Mouse (Mus musculus) ovary, postnatal 14 days (tissue): ENCODE results near the gene Adam8.

Experiments used
- DNase-seq: peaks from one replicate; pipeline ENCODE4 v3.0.0; 2022; ENCODE audit warnings: low spot score

Gene Adam8

DNA sequence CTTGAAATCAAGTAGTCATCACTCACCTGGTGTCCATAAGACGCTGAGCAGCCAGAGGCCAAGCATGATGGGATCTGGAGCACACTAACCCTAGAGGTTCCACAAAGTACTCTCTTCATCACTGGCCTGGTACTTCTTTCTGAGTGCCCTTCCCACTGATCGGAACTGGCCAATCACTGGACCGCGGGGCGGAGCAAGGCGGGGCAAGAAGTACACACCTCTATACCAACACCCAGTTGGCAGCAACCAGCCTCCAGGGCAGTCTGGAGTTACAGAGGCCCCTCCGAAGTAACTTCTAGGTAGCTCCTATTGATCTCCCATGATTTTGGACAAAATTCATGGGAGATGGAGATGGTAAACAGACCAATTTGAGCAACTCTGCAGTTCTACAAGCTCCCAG lies at the start of gene Adam8:
TSS of gene Adam8 (minus strand) at position 157 of the 400 bp plus-strand sequence.
- no peak for DNase-seq

DNA sequence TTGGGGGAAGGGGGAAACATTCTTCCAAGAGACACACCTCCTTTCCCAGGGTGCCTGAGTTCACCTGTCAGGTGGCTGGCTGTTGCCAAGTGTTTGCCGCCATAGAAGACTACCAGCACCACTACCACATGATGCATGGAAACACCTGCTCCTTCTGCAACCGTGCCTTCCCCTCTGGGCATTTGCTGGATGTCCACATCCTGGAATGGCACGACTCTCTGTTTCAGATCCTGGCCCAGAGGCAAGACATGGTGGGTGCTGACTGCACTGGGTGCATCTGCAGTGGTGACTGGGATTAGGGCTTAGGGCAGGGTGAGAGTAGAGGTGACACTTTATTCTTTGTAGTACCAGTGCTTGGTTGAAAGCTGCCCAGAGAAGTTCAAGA lies 44.8 kb upstream of the Adam8 start:
- no peak for DNase-seq

DNA sequence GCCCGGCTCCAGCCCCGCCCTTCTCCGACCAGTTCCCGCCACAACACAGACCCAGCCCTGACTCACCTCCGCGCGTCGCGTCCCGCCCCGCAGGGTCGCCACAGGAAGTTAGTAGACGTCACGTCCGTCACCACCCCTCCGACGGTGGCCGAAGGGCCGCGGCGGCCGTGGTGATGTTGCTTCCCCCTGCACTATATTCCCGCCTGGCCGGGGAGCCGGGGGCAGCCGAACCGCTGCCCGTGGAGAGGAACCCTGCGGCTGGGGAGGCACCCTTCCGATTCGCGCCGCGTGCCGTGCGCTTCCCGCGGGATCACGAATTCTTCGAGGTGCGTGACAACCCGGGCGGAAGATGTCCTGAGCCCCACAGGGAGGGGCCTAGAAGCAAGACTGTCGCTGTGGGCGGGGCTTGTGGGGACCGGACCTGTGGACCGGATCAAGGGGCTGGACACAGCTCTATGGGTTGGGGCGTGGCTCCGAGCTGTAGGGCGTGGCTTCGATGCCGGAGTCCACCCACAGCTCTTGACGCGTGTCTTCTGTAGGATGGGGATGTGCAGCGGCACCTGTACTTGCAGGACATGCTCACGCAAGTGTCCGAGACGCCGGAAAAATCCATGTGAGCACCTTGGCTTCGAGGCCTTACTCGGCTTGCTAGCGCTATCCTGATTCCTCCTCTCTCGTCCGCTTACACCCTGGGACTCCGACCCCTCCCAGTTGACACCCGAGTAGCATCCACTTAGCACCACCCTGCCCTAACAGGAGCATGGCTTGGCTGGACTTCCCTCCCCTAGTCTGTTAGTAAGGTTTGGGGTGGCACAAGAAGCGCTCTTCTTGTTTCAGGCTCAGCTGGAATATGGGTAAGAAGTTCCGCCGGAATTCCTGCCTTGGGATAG lies 44.2 kb upstream of the Adam8 start, which contains the start of the genes Zfp511 and Tubgcp2:
TSS of gene Zfp511 (plus strand) at position 111 of the 890 bp plus-strand sequence.
TSS of gene Tubgcp2 (minus strand) at position 389 of the 890 bp plus-strand sequence.
- peak; percentile 85 for DNase-seq

DNA sequence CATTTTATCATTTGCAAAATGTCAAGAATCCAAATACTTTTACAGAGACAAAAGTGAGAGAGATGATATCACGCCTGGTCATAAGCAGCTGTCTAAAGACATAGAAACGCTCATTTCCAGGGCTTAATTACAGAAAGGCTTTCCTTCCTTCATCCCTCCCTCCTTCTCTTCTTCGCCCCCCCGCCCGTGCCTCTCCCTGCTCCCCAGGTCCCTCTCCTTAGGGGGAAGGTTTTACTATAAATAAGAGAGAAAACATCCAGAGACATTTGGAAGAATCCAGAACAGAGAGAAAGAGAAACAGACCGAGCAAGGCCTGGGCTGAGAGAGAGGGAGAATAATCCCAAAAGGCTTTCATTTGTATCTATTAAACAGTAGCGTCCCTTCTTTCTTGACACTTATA lies 43.1 kb upstream of the Adam8 start:
- no peak for DNase-seq

DNA sequence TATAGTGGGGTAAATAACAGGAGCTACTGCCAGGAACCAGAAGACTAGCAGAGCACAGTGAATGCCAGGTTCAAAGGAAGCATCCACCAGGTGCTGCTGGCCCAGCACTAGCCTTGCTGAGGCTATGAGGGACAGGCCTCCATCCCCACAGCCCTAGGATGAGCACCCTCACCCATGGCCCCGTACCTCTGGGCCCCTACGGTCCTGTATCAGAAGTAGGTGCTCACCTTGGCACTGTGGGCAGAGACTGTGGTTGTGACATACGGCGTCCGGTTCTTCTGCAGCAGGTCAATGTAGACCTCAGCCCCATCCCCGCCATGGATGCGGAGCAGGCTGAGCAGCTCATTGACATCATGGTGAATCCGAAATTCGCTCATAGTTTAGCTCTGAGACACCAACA lies 41.0 kb upstream of the Adam8 start:
- DNase-seq, result no peak

DNA sequence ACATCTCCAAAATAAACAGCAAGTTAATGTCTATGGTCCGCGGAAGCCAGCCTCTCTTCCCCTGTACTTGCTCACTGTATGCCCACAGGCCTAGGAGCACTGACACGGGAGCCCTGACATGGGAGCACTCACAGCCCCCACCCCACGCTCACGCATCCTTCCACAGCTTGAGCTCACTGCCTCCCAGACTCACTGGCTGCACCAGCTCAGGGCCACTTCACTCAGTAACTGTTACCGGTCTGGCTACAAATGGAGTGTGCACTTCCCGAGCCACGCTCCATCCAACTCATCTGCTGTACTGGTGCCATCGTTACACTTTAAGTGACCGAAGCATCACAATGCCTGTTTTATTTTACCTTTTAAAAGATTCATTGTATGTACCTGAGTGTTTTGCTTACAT lies 40.0 kb upstream of the Adam8 start:
- no peak for DNase-seq

DNA sequence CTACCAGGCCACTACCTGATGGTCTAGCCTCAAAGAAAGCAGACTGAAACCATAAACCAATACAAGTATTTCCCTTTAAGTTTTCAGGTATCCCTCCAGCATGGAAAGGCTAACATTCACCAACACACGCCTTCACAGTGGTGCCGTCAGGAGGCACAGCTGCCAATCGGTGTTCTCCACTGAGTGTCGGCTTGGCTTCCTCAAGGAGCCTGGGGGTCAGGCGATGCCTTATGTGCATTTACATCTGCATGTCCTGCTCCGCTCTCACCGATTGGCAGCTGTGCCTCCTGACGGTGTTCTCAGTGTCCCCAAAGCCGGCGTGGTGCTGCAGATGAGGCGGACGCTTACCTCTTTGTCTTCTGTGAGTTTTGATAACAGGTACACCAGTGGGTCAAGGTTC lies 39.4 kb upstream of the Adam8 start:
- DNase-seq, result no peak

DNA sequence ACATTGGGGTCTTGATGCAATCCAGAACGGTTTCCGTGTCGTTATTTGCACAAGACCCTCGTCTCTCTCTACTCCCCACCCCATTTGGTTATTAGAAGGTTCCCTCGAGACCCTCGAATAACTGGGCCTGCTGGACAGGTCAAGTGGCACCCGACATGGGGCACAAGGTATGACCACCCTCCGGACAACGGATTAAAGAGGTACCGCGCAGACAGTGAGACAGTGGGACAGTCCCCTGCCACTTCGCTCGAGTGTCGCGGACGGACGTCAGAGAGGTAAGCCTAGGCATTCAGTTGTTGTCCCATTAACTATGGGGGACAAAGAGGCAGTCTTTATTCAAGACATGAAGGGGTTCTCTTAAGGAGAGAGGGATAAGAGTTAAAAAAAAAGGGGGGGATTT lies 19.0 kb upstream of the Adam8 start:
- no peak for DNase-seq

DNA sequence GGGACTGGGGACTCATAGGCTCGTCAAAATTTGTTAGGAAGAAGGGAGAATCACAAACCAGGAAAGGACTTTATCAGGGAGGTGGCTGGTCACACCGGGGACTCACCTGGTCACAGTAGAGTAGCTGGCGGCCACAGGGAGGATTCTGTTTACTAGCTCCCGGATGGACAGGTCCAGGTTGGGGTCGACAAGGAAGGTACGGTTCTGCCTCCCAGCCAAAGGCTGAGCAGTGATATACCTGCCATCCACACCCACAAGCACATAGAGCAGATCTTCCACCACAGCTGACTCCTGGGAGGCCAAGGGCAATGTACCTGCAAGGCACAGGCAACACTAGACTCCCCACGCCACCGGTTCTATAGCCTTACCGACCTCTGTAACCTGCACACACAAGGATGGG lies 15.4 kb upstream of the Adam8 start:
- no peak for DNase-seq

DNA sequence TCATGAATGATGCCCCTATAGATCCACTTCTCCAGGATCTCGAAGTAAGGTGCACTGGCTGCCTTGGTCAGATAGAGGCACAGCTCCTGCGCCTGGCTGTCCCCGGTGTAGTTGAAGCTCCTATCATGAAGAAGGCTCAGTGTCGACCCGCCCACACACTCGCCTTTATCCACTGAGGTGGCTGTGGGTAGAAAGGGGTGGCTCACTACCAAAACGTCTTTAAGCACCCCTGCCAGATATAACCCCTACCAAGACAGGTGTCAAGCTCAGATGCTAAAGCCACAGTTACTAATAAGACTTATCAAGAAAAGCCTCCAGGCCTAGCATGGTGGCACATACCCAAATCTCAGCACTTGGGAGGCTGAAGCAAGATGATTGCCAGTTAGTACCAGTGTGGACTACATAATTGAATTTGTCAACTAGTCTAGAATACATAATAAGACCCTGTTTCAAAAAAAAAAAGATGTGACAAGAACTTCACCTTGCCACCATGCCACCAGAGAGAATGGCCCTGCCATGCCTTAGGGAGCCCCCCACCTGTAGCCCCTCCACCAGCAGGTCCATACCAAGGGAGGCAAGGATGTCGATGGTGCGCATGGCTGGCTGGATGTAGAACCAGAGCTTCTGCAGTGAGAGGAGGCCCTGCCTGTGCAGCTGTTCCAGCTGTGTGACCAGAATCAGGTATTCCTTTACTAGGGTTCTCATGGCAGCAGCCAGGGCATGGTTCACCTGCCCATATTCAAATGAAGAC lies 14.7 kb upstream of the Adam8 start:
- no peak for DNase-seq

DNA sequence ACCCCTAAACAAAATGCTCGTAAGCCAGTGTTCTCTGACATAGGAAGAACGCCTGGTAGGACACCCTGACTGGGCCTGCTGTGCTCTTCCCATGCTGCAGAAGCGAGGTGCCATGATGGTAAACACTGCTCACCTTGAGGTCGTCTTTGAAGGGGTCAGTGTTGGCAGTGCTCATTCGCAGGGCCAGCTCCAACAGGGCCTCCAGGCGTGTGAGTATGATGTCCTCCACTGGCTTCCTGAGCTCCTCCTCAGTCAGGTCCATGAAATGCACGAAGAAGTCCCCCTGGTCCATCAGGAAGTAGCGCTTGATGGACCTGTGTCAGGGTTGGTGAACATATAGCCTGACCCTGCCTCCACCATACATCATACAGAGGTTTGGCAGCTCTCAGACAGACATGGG lies 12.3 kb upstream of the Adam8 start:
- DNase-seq, result no peak

DNA sequence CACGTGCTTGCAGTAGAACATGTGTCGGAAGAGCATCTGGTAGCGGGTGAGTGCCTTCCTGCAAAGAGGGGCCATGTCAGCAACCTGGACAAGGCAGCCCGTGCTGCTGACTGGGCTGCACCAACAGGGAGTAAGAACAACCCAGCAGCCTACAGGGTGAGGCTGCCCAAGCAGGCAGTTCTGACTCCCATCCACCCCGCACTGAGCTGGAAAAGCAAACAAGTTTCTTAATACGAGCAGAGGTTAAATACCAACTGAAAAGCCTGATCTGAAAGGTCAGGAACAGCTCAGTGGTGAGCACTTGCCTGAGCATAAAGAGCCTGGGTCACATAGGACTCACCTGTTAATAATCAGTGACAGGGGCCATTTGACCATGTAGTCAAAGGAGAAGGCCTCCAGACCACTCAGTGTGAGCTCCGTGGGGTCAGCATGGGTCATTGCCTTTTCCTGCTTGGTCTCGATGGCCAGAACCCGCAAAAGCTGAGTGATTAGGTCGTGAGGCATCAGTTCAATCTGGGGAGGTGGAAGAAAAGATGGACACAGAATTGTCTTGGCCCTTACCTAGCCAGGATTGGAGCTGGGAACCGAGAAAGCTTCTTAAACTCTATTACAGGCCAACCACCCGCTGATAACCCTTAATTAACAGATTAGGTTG lies 8.9 kb upstream of the Adam8 start:
- DNase-seq, result no peak

DNA sequence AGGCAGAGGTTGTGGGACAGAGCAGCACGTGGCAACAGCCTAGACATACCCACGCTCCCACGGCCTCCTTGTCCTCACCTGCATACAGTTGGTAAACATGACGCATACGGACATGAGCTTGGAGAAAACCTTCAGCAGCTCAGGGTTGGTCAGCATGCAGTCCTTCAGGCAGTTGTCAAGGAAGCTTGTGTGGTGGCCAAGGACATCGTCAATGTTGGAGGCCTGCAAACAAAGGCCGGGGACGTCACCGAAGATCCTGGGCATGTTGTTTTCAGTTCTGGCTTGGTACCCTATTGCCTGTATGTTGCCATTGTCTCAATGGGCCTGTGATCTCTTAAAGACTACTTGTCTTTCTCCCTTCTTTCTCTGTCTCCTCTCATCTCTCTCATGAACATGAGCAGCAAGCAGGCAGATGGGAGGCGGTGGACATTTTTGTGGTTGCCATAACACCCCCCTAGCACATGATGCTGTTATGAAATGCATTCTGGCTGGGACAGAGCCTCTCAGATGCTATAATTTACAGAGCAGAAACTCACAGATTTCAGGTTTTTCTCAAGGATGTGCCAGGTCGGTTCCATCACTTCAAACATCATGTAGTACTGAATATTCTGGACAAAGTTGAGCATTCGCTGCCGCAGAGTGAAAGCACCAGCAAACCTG lies 6.5 kb upstream of the Adam8 start:
- no peak for DNase-seq

DNA sequence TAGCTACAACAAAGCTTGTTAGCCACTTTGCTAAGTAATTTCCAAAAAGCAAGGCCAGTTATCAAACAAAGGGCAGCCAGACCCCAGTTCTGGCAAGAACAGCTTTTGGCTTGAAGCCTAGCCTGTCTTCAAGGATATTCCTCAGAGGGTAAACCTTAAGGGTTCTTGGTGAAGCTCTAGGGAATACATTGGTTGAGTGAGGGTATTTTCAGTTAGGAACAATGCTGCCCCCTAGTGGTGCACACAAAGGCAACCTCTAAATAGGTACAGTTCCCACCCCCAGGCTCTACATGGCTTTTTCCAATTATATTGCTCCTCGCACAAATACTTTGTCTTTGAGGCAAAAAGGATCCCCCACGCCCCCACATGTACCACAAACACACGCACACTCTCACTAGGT lies 2.3 kb upstream of the Adam8 start:
- peak; percentile 63 for DNase-seq

DNA sequence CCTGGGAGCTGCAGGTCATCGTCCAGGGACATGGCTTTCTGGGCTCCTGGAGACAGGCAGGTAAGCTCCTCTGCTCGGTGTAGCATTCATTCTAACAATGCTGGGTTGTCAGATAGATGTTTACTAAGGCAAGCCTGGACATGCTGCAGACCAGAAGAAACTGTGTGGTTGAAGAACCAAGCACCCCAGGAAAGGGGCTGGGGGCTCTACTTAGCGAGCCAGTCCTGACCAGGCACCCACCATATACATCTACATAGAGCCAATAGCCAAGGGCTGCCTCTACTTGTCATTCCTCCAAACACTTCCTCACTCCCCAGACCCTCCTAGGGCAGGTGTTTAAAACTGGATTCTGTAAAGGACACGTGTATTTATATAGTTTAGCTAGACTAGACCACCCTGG lies 1.8 kb upstream of the Adam8 start:
- no peak for DNase-seq

DNA sequence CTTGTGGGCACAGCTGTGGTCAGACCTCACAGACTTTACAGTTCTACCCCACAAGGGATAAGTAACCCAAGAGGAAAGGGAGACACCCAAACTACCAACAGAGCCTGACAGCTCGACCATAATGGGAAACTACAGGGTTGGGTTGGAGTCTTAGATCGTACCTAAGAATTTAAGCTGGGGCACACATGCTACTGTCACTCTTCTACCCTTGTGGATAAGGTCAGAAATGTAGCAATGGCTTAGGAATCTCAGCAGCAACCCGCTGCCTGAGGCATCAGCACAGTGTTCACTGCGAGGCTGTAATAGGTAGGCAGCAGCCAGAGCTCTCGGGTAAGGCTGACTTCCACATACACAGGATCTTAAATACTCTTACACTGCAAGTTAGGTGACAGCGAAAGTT lies 1.2 kb upstream of the Adam8 start:
- no peak for DNase-seq

DNA sequence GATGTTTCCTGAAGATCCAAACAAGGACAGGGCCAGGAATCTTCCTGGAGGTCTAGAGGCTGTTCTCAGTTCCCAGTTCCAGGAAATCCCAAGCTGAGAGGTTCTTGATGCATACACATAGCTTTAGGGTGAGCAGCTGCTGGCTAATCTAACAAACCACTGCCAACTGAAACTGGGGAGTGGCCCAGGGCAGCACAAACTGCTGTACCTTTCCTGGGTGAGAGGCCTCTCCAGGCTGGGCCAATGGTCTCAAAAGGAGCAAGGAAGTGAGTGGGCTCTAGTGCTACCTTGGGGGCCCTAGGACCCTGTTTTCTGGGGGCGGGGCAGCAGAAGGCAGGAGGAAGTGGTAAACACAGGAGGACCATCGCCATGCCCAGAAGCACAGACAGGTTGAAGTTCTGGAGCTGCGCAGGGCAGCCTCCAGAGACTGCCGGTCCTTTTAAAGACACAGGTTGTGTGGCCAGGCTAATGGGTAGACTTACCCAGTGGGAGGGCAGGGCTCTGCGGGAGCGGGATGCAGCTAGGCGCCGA lies 1.4 kb downstream of the Adam8 start:
- DNase-seq, result no peak

DNA sequence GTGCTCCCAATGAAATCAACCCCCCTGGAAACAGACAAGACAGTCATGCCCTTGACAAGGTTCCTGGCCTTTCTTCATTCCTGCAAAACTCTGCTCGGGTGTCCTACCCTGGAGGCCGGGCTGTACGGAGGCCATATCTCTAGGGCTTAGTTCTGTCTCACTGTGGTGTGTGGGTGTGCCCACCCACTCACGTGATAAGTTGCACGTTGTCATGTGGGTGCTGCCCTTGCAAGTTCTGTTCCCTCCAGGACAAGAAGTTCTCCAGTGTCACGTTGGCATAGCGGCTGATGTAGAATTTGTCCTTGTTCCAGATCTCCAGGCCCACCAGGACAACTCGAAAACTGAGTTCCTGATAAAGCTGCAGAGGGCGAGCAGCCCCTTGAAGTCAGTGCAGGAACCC lies 4.1 kb downstream of the Adam8 start:
- no peak for DNase-seq

DNA sequence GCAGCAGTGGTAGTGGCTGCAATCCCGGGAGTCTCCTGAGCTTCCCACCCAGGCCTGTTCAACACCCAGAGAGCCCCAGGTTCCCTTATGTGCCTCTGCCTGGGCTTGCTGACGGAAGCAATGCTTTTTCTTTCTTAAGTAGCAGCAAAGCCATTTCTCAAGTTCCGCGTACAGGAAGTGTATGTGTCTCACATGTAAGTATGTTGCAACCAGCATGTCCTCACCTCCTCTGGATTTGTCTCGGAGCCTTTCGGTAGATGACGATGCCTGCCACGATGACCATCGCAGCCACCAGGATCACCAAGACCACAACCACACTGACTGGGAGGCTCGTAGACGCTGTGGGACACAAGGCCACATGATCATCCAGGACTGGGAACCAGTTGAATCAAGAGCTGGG lies 7.9 kb downstream of the Adam8 start:
- DNase-seq, result no peak

DNA sequence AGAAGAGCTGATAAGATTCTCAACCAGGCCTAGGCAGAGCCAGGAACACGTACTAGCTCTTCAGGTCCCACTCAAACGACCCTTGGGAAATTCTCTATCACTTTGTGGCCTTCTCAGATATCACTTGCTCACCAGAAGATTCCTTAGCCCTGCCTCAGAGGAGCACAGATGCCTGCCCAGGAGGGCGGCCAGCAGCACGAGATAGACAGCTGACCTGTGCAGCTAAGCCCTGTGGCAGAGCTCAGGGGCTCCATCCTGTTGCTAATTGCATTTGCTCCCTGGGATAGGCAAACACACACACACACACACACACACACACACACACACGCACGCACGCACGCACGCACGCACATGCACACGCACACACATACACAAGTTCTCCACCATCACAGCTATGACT lies 10.3 kb downstream of the Adam8 start:
- DNase-seq, result no peak

DNA sequence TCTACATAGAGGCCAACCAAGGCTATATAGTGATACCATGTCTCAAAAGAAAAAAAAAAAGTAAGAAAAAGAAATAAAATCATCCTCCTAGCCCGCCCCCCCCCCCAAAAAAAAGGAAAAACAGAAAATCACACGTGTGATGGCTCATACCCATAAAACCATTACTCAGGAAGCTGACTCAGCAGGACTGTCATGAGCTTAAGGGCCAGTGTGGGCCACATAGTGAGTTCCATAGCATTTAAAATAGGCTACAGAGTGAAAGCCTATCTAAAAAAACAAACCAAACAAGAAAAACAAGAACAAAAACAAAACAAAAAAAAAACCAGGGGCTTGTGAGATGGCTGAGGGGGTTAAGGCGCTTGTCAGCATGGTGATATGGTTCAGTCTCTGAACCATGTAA lies 11.6 kb downstream of the Adam8 start:
- DNase-seq, result no peak
